Mouse (Mus musculus) mature B cell (primary cell): ENCODE measurements around the gene Lrrc25.

Experiments used
- in situ Hi-C: fragments of 300-500 bp; cut with MboI; formaldehyde crosslinking; loops from 2 replicates; pipeline ENCODE4 v1.14.3; 2019

Gene Lrrc25

GRCm38 (mm10) chr8:70616645-70617044, 690 bp downstream of the Lrrc25 start:
- in situ Hi-C loops = no loop called here

DNA sequence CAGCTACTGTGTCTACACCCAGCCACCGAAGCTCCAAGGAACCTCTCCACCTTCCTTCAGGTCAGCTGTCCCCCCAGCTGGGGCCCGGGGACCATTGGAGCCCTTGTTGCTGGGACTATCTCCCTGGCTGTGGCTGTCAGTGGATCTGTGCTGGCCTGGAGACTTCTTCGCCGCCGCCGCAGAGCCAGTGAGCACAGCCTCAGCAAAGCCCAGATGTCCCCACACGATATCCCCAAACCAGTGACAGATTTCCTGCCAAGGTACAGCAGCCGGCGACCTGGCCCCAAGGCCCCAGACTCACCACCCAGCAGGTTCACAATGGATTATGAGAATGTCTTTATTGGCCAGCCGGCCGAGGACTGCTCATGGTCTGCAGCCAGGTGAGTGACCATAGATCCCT, 2.0 kb downstream of the Lrrc25 start:
- in situ Hi-C loops = no loop called here

- in situ Hi-C loops = no loop called here
Measured at GRCm38 (mm10) chr8:70618888-70619334, 3.0 kb downstream of the Lrrc25 start.

GRCm38 (mm10) chr8:70622220-70622619, 6.3 kb downstream of the Lrrc25 start:
- in situ Hi-C loops = no loop called here

DNA sequence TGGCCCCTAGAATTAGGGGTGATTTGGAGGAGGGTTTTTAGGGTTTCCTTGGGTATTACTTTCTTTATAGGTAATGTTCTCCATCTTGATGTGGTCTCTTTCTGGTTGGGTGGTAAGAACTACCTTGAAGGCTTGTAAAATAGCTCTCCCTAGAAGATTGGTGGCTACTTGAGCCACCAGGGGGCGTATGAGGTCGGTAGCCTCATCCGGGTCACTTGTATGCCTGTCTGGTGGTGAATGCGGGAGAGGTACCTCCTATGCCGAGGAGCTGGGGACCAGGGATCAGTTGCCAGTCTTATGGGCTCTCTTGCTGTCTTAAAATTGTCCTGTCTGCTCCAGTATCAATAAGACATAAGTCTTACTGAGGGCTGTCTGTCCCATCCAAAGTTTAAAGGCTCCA, 9.1 kb downstream of the Lrrc25 start:
- in situ Hi-C loops = no loop called here

- in situ Hi-C loops = no loop called here
Measured at GRCm38 (mm10) chr8:70627041-70627440, 11.1 kb downstream of the Lrrc25 start.

GRCm38 (mm10) chr8:70628986-70629490, 13.1 kb downstream of the Lrrc25 start:
- in situ Hi-C loops = no loop called here

GRCm38 (mm10) chr8:70629574-70630531, 13.9 kb downstream of the Lrrc25 start:
- in situ Hi-C loops = no loop called here

GRCm38 (mm10) chr8:70630532-70631381, 14.8 kb downstream of the Lrrc25 start:
- in situ Hi-C loops = no loop called here

GRCm38 (mm10) chr8:70631436-70631835, 15.5 kb downstream of the Lrrc25 start:
- in situ Hi-C loops = no loop called here

DNA sequence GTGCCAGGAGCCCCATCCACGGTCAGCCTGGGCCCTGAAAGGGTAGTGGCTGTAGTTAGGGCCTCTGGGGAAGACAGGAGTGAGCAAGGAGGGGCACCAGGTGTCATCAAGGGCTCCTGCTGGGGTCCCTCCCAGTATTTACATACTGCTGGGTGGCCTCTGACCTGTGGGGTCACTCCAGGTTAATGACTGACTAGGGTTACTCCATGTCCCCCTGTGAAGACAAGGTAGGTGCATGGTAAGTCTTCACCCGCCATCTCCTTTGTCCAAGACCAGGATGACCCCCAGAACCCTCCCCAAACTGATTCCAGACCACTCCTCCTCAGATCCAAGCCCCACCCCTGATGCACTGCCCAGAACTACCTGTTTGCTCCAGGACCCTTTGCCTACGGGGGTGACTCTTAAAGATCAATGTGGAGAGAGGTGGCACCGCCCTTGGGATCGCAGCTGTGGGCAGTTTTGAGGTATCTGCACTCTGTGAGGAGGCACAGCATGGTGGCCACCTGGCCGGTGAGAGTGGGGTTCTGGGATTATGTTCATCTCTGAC, 16.5 kb downstream of the Lrrc25 start, which contains the start of gene Gdf15:
Gene Gdf15 (minus strand): TSS at position 111 of the 547 bp plus-strand sequence.
- in situ Hi-C loops = no loop called here

DNA sequence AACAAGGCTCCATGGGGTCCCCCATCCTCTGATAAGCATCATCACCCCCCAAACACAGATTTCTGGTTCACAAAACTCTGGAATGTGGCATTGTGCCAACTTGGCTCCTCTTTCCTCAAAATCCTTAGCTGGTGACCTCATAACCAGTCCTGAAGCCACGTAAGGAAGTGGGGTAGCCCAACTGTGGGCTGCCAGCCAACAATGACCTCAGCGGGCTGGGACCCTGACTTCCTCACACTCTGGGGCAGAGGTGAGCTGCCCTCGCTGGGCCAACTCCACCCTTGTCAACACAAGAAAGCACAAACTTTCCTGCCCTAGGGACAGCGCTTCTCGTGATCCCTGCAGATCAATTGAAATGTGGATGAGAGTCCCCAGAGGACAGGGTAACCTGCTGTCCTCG, 18.1 kb downstream of the Lrrc25 start:
- in situ Hi-C loops = no loop called here

DNA sequence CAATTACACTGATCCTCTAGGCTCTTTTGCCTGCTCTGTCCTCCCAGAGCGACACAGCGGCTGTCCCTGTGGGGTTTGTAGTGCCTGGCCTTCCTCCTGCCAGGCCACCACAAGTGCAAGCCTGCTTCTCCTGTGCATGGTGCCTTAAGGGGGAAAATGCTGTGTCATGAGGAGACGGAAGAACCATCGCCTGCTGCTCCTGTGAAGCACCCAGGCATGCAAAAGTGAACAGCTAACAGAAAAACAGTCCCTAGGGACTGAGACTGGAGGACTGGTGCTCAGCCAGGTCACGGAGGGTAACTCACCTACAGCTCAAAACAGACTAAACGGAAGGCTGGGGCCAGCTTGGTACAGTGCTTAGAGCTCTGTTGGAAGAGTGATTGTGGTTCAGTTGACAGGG, 19.6 kb downstream of the Lrrc25 start:
- in situ Hi-C loops = no loop called here

DNA sequence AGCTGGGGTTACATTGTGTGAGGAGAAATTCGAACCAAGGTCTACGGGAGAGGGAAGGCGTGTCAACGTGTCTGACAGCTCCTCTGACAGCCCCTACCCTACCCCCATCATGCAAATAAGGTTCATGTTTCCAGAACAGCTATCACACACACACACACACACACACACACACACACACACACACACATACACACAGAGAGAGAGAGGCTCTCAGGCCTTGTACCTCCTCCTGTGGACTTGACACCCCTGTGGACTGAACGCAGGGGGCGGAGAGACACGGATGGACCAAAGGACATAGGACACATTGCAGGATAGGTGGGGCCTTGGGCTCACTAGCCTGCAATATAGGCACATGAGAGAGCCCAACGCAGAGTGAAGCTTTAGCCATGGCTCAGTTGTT, 20.9 kb downstream of the Lrrc25 start:
- in situ Hi-C loops = no loop called here

GRCm38 (mm10) chr8:70638752-70639151, 22.8 kb downstream of the Lrrc25 start:
- in situ Hi-C loops = no loop called here

- in situ Hi-C loops = no loop called here
Measured at GRCm38 (mm10) chr8:70643019-70643418, 27.1 kb downstream of the Lrrc25 start.

GRCm38 (mm10) chr8:70644065-70644464, 28.1 kb downstream of the Lrrc25 start:
- in situ Hi-C loops = no loop called here

DNA sequence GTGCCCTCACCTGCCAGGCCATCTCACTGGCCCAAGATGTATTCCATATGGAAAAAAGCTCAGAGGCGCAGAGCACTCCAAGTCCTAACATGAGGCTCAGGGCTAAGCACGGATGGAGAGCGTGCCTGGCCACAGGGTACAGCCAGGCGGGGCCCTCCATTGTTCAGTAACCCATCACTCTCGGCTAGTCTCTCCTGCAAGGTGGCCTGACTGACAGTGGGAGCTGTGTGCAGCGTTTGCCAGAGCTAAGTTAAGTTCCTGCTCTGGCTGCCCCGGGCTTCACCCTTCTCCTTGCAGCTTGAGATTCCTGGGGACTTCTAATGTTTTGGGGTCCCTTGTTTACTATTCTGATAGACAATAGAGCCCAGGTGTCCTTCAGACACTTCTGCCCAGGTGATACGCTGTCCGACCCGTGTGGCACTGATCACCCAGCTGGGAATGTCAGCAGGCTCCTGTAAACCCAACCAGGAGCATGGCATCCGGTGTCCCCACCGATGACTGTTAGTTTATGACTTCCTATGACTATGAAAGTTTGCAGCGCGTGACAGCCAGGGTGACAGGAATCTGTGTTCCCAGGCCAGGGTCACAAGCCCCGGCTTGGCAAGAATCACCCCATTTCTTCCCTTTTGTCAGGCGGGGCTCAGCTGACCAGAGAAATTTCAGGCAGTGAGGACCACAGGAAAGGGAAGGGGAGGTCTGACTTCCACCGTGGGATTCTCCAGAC, 29.7 kb downstream of the Lrrc25 start:
- in situ Hi-C loops = no loop called here

GRCm38 (mm10) chr8:70646369-70646768, 30.4 kb downstream of the Lrrc25 start:
- in situ Hi-C loops = no loop called here

GRCm38 (mm10) chr8:70646775-70647174, 30.8 kb downstream of the Lrrc25 start:
- in situ Hi-C loops = no loop called here
